Mouse (Mus musculus) stomach, embryonic 16.5 days (tissue): ENCODE data around the gene Hoxd9. TPM values are rescaled to one million over a fixed set of nuclear protein-coding genes. Genes with fewer than 3 reads are reported as not detected.

Experiments
- ATAC-seq: fragments of 200-750 bp; cut with Nextera tagmentation; 2 replicates; pipeline ENCODE4 v1.8.0; 2017; ENCODE audit warnings: moderate number of reproducible peaks, moderate TSS enrichment; ENCODE audit not compliant: insufficient read depth, low FRiP score
- H3K27ac ChIP-seq: fragments of 300-500 bp; sonication (generic); 2 replicates; pipeline ENCODE4 v1.5.1; 2014; ENCODE audit warnings: low read length
- H3K27me3 ChIP-seq: fragments of 300-500 bp; sonication (generic); 2 replicates; pipeline ENCODE4 v1.6.1; 2014; ENCODE audit warnings: low read length, control low read depth, mixed read lengths; ENCODE audit not compliant: control insufficient read depth, insufficient read depth
- H3K36me3 ChIP-seq: fragments of 300-500 bp; sonication (generic); 2 replicates; pipeline ENCODE4 v1.6.1; 2014; ENCODE audit warnings: low read length; ENCODE audit not compliant: control insufficient read depth, insufficient read depth
- H3K4me1 ChIP-seq: fragments of 300-500 bp; sonication (generic); 2 replicates; pipeline ENCODE4 v1.6.1; 2014; ENCODE audit warnings: low read length, control low read depth, mixed read lengths; ENCODE audit not compliant: control insufficient read depth, insufficient read depth
- H3K4me2 ChIP-seq: fragments of 300-500 bp; sonication (generic); 2 replicates; pipeline ENCODE4 v1.6.1; 2014; ENCODE audit warnings: low read depth, low read length, mixed read lengths
- H3K4me3 ChIP-seq: fragments of 300-500 bp; sonication (generic); replicated peaks from 2 replicates; pipeline ENCODE4 v1.5.1; 2014; ENCODE audit warnings: mild to moderate bottlenecking, low read length
- H3K9ac ChIP-seq: fragments of 300-500 bp; sonication (generic); 2 replicates; pipeline ENCODE4 v1.6.1; 2014; ENCODE audit warnings: low read length
- H3K9me3 ChIP-seq: fragments of 300-500 bp; sonication (generic); replicated peaks from 2 replicates; pipeline ENCODE4 v1.6.1; 2016; ENCODE audit warnings: low read length, control low read depth; ENCODE audit not compliant: control insufficient read depth
- WGBS: fragments of 180-500 bp; shearing (Covaris S2); extraction: QIAGEN DNeasy Blood & Tissue Kit; methylation state at CpG from one replicate; pipeline ENCODE4 v1.1.7; 2014; 5-methylcytosine and 5-hydroxymethylcytosine counted together
- polyA plus RNA-seq: library from polyadenylated mRNA; unstranded; fragments of >200 nt; fragmentation: Nextera tagmentation; extraction: Ambion mirVana; gene quantifications from 2 replicates; pipeline ENCODE4 v1.2.1, GENCODE M21; 2015

The Hoxd9 gene
- polyA plus RNA-seq, 1 experiment from 2014 or later, result 0.53 TPM

GRCm38 (mm10) chr2:74695383-74695782 lies 2.1 kb upstream of the Hoxd9 start:
- Histone ChIP-seq H3K4me1 (peaks cover 6% of the 10 kb centered on the region), H3K36me3 (no peaks in the 10 kb centered on the region), H3K4me2 (no peak overlapping the region), H3K27ac (no peak overlapping the region), H3K4me3 (no peak overlapping the region), H3K27me3 (peaks cover 96% of the 10 kb centered on the region), H3K9ac (no peak overlapping the region), H3K9me3 (no peaks in the 10 kb centered on the region)
- WGBS, result 9% methylated on average over 1 of the region's 1 CpGs
- ATAC-seq, result no peak

GRCm38 (mm10) chr2:74695813-74696430 lies 1.6 kb upstream of the Hoxd9 start:
- Histone ChIP-seq H3K4me3 (no peak overlapping the region), H3K27me3 (peaks cover 99% of the 10 kb centered on the region), H3K4me2 (no peak overlapping the region), H3K27ac (no peak overlapping the region), H3K9ac (no peak overlapping the region), H3K4me1 (peaks cover 6% of the 10 kb centered on the region), H3K9me3 (no peaks in the 10 kb centered on the region), H3K36me3 (no peaks in the 10 kb centered on the region)
- whole genome bisulfite sequencing, result 7% methylated on average over 7 of the region's 7 CpGs
- ATAC-seq, result no peak

GRCm38 (mm10) chr2:74696442-74697335 lies 838 bp upstream of the Hoxd9 start:
- H3K4me2 ChIP-seq, result no peak overlapping the region
- no peak overlapping the region for H3K4me3 ChIP-seq
- no peak overlapping the region for H3K9ac ChIP-seq
- 4% methylated on average over 34 of the region's 34 CpGs for WGBS
- ATAC-seq, result no peak
- H3K36me3 ChIP-seq, result no peaks in the 10 kb centered on the region
- peaks cover 6% of the 10 kb centered on the region for H3K4me1 ChIP-seq
- no peak overlapping the region for H3K27ac ChIP-seq
- H3K9me3 ChIP-seq, result no peaks in the 10 kb centered on the region
- H3K27me3 ChIP-seq, result peaks cover 99% of the 10 kb centered on the region

- Histone ChIP-seq H3K4me2 (peak overlapping the region; percentile 50), H3K9ac (no peak overlapping the region), H3K4me1 (peaks cover 6% of the 10 kb centered on the region), H3K9me3 (no peaks in the 10 kb centered on the region), H3K27me3 (peaks cover 96% of the 10 kb centered on the region), H3K27ac (no peak overlapping the region), H3K36me3 (no peaks in the 10 kb centered on the region), H3K4me3 (peak overlapping the region; percentile 39)
- whole genome bisulfite sequencing, result under 1% methylated on average over 81 of the region's 86 CpGs
- ATAC-seq, result no peak
These were observed 900 bp downstream of the Hoxd9 start for GRCm38 (mm10) chr2:74698201-74699052.

- H3K9me3 ChIP-seq, result no peaks in the 10 kb centered on the region
- H3K4me3 ChIP-seq, result no peak overlapping the region
- 2% methylated on average over 17 of the region's 17 CpGs for WGBS
- H3K36me3 ChIP-seq, result no peaks in the 10 kb centered on the region
- no peak overlapping the region for H3K9ac ChIP-seq
- H3K27ac ChIP-seq, result no peak overlapping the region
- no peak overlapping the region for H3K4me2 ChIP-seq
- no peak for ATAC-seq
- H3K27me3 ChIP-seq, result peaks cover 94% of the 10 kb centered on the region
- peaks cover 6% of the 10 kb centered on the region for H3K4me1 ChIP-seq
These were observed 1.5 kb downstream of the Hoxd9 start for GRCm38 (mm10) chr2:74699053-74699430.

- H3K4me3 ChIP-seq, result no peak overlapping the region
- H3K27me3 ChIP-seq, result peaks cover 94% of the 10 kb centered on the region
- ATAC-seq, result no peak
- no peak overlapping the region for H3K27ac ChIP-seq
- no peaks in the 10 kb centered on the region for H3K9me3 ChIP-seq
- H3K4me2 ChIP-seq, result no peak overlapping the region
- H3K9ac ChIP-seq, result no peak overlapping the region
- 10% methylated on average over 23 of the region's 23 CpGs for WGBS
- H3K4me1 ChIP-seq, result peaks cover 6% of the 10 kb centered on the region
- H3K36me3 ChIP-seq, result no peaks in the 10 kb centered on the region
These were observed 2.4 kb downstream of the Hoxd9 start for GRCm38 (mm10) chr2:74699664-74700545.

- H3K27me3 ChIP-seq, result peaks cover 94% of the 10 kb centered on the region
- no peak overlapping the region for H3K9ac ChIP-seq
- H3K4me2 ChIP-seq, result no peak overlapping the region
- no peak overlapping the region for H3K27ac ChIP-seq
- no peaks in the 10 kb centered on the region for H3K9me3 ChIP-seq
- ATAC-seq, result no peak
- no peaks in the 10 kb centered on the region for H3K36me3 ChIP-seq
- no peak overlapping the region for H3K4me3 ChIP-seq
- peaks cover 8% of the 10 kb centered on the region for H3K4me1 ChIP-seq
- 9% methylated on average over 22 of the region's 22 CpGs for WGBS
These were observed 3.1 kb downstream of the Hoxd9 start for GRCm38 (mm10) chr2:74700546-74701112.
